Mouse (Mus musculus) testis, postnatal 10 days (tissue): ENCODE data around the gene S100a10.

Experiments
- DNase-seq: peaks from one replicate; pipeline ENCODE4 v3.0.0; 2021; ENCODE audit warnings: low spot score

Gene S100a10

DNA sequence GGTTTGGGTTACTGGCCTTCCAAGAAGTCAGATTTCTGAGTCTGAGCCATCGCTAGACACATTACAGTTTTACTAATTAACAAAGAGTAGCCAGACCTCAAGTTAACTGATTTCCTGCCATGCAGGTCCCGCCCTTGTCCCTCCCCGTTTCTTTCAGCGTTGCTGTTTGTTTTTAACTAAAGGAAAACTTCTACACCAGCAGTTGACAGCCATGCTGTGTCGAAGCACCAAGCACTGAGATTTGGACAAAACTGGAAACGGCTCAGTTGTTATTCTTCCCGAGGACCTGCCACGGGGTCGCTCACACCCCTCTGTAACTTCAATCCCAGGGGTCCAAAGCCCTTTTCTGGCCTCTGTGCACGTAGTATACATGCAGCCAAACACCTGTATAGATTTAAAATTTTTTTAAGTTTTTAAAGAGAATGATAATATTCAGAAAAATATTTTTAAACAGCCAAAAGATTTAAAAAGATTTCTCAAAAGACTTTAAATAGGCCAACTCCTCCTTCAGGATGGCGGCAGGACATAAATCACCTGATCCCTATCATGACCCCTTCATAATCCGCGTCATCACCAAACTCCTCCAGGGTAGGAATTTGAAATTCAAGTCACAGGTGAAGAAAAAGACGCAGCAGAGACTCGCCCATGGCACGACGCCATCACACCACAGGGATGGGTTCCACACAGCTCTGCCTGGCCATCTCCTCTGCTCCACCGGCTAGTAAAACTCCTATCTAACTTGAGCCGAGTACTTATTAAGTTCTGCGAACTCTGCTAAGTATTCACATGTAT is 6.9 kb upstream of the S100a10 start:
- DNase-seq = peak; percentile 62

- DNase-seq = no peak
Measured at GRCm38 (mm10) chr3:93548541-93549266, 6.2 kb upstream of the S100a10 start.

GRCm38 (mm10) chr3:93549986-93550385 is 4.9 kb upstream of the S100a10 start:
- DNase-seq = no peak

DNA sequence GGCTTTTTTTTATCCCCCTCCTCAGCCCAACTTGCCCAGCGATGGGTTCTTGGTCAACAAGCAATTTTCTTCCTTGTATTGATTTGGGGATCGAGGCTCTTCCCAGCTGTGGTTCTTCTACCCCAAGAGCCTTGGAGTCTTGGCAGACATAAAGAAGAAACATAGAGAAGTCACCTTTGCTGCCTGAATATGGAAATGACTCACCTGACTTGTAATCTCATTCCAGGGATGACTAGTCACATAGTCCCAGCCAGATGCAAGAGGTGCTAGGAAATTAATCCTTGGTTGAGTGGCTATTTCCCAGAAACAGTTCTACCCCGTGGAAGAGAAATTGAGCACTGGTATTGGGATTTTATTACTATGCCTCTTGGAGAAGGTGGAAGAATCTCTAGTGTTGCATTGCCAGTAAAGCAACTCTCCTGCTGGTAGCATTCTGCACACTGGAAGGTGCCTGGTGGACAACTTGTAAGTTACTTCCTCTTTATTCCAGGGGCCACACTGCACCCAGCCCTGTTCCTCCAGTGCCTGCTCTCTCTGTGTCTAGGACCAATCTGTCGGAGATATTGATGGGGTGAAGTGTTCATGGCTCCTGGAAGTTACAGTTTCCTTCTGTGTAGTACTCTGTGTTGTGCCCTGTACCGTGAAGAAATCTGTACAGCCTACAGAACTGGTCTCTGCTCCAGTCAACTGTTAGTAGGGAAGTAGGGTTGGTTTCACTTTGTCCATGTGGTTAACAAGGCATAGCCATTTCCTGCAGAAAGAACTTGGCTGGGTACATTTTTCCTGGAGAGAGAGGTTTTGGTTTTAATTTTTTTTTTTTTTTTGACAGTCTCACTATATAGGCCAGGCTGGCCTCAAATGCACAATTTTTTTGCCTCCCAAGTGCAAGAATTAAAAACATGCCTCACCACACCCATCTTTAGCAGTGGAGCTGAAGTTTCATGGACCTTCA is 2.7 kb upstream of the S100a10 start:
- DNase-seq = no peak

- no peak for DNase-seq
Measured at GRCm38 (mm10) chr3:93553311-93553710, 1.6 kb upstream of the S100a10 start.

DNA sequence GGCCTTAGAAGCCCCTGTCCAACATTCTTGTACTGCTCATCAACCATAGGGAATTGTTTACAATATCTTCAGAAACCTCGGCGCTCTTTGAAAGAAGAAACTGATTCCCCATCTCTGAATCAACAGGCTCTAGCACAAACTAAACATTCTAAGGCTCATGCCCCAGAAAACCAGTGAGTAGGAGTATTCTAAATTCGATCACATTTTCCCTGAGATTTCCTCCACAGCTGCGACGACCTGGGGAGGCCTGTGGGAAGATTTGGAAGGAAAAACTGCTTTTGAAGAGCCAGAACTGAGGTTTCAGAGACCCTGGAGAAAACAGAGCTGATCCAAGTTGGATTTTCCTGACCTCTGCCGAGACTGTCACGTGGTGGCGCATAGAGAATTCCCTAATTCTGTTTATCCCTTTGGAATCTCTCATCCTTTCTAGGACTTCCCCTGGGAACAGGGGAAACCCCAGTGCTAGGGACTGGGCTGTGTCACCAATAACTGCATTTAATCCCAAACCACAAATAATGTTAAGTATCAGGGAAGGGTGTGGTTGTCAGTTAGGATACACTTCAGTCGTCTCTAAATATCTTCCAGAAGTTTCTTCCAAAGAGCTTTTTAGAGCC is 1.0 kb upstream of the S100a10 start:
- no peak for DNase-seq

DNA sequence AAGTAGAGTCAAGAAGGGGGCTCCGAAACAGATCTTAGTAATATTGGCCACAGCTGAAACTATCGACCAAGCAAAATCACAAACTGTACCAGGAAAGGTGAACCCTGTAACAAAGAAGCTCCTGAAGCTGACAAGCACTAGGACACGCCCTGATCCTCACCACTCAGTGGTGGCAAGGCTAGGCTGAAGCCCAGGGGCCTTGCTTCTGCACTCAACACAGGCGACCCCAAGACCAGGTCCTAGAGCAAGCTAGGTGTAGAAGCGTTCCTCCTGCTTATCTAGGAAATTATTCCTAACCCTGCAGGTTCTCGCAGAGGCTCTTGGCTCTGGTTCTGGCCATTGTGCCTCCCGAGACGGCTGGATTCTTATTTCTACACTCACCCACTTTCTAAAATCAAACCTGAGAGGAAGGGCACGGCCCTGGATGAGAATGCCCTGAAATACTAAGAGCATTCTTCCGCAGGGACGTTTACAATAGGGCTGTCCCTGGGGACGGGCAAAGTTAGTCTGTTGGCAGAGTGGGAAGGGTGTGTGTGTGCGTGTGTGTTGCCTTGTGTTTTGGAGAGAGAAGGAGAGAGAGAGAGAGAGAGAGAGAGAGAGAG is 400 bp upstream of the S100a10 start:
- DNase-seq = no peak

DNA sequence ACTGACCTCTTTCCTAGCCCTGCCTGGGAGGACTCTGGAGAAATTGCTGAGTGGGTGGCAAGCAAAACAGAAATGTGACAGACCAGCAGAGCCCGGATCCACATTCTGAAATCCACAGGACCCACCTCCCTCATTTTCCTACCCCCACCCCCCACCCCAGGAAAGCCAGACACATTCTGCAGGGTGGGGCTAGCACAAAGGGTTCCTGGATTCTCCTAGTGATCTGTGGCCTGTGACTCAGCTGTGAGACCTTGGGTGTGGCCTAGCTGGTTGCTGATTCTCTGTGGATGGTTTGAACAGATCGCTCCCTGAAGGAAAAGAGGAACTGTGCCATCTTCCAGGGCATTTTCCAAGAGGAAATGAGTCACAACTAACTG is 986 bp downstream of the S100a10 start:
- DNase-seq = no peak

- DNase-seq = no peak
Measured at GRCm38 (mm10) chr3:93556599-93556998, 1.7 kb downstream of the S100a10 start.

GRCm38 (mm10) chr3:93557471-93557870 is 2.6 kb downstream of the S100a10 start:
- DNase-seq = no peak

- no peak for DNase-seq
Measured at GRCm38 (mm10) chr3:93559961-93560360, 5.1 kb downstream of the S100a10 start.

- DNase-seq = no peak
Measured at GRCm38 (mm10) chr3:93562372-93562771, 7.5 kb downstream of the S100a10 start.

DNA sequence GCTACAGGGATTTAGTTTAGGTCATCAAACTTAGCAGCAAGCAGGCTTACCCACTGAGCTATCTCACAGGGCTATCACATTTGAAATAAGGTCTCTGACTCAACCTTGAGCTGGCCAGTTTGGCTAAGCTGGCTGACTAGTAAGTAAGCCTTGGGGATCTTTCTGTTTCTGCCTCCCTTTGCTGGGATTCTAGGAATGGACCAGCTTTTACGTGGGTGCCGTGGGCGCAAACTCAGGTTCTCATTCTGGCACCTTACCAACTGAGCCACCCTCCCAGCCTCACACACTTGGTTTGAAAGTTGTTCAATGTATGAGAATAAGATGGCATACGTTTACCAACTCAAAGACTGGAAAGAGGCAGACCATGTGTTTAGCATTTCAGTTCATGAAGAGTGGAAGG is 8.3 kb downstream of the S100a10 start:
- no peak for DNase-seq

GRCm38 (mm10) chr3:93566892-93567291 is 12.0 kb downstream of the S100a10 start:
- no peak for DNase-seq

- DNase-seq = no peak
Measured at GRCm38 (mm10) chr3:93567721-93568120, 12.8 kb downstream of the S100a10 start.

DNA sequence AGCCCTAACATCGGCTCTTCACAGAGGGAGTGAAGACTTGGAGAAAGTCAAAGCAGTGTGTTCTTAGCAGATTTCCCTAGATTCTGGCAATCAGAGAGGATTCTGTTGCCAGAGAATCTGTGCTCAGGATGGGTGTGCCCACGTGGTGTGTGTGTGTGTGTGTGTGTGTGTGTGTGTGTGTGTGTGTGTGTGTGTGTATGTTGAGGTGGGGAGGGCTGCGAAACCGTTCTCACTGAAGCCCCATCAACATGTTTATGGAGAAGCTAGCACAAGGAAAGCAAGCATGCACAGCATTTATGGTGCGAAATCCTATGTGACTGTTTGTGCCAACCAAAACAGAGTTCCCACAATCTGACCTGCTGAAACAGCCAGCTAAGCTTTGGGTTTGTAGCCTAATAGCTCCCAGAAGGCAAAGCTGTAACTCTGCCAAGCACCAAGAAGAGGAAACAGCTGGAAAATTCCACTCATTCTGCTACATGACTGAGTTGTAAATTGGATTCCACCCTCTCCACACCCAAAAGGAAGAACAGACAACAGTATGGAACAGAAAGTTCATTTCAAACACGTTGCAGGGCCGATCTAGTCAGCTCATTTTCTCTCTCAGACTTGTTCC is 13.7 kb downstream of the S100a10 start:
- peak; percentile 56 for DNase-seq

GRCm38 (mm10) chr3:93569046-93569445 is 14.2 kb downstream of the S100a10 start:
- no peak for DNase-seq

- DNase-seq = no peak
Measured at GRCm38 (mm10) chr3:93572058-93572791, 17.3 kb downstream of the S100a10 start.

- DNase-seq = no peak
Measured at GRCm38 (mm10) chr3:93579317-93580038, 24.6 kb downstream of the S100a10 start.

- no peak for DNase-seq
Measured at GRCm38 (mm10) chr3:93580039-93580403, 25.1 kb downstream of the S100a10 start.
